Mouse (Mus musculus) monocyte, adult 5-6 weeks (primary cell): ENCODE measurements around the gene Npcd. TPM values are rescaled to one million over a fixed set of nuclear protein-coding genes. Genes with fewer than 3 reads are reported as not detected.
A peak's percentile ranks its signal among the peaks of the same experiment; 100 is the strongest.

Experiments used
- ATAC-seq: fragments of 153-309, 156-312 bp; replicated peaks from 2 replicates; pipeline ENCODE4 v1.8.0; 2017; ENCODE audit warnings: mild to moderate bottlenecking; ENCODE audit not compliant: low TSS enrichment, insufficient number of reproducible peaks, severe bottlenecking, poor library complexity, low FRiP score
- total RNA-seq: library from RNA; stranded (forward); fragments of 200-1000, 200-491, 200-594 nt; gene quantifications from 3 replicates; pipeline ENCODE4 v1.2.3, GENCODE M21; 2017

Gene Npcd
- total RNA-seq: not detected in 3 replicates

- no peak for ATAC-seq
Measured at GRCm38 (mm10) chr15:79834130-79834880, at the start of gene Npcd, which contains the start of gene Cbx6. Gene Npcd (minus strand): TSS chr15:79834237. Gene Cbx6 (minus strand): TSS chr15:79834688.

- peak; percentile 84 for ATAC-seq
Measured at GRCm38 (mm10) chr15:79883352-79883822, 49.4 kb upstream of the Npcd start.

- ATAC-seq: no peak
Measured at GRCm38 (mm10) chr15:79882623-79883267, 48.7 kb upstream of the Npcd start.

GRCm38 (mm10) chr15:79880477-79880876 lies 46.4 kb upstream of the Npcd start:
- no peak for ATAC-seq

GRCm38 (mm10) chr15:79879319-79879718 lies 45.3 kb upstream of the Npcd start:
- no peak for ATAC-seq

- no peak for ATAC-seq
Measured at GRCm38 (mm10) chr15:79878725-79879136, 44.7 kb upstream of the Npcd start.

- ATAC-seq: no peak
Measured at GRCm38 (mm10) chr15:79875261-79875995, 41.4 kb upstream of the Npcd start.

GRCm38 (mm10) chr15:79873995-79874394 lies 40.0 kb upstream of the Npcd start:
- no peak for ATAC-seq

- no peak for ATAC-seq
Measured at GRCm38 (mm10) chr15:79873545-79873944, 39.5 kb upstream of the Npcd start.

GRCm38 (mm10) chr15:79867260-79868002 lies 33.4 kb upstream of the Npcd start:
- no peak for ATAC-seq

GRCm38 (mm10) chr15:79859821-79860220 lies 25.8 kb upstream of the Npcd start:
- ATAC-seq: no peak

GRCm38 (mm10) chr15:79858979-79859378 lies 24.9 kb upstream of the Npcd start:
- ATAC-seq: no peak

GRCm38 (mm10) chr15:79850143-79850542 lies 16.1 kb upstream of the Npcd start:
- 0 out of 2 replicates have a peak, but pooled peaks have one; percentile 40 for ATAC-seq

GRCm38 (mm10) chr15:79847100-79847499 lies 13.1 kb upstream of the Npcd start:
- no peak for ATAC-seq

- ATAC-seq: no peak
Measured at GRCm38 (mm10) chr15:79845986-79846385, 11.9 kb upstream of the Npcd start.

GRCm38 (mm10) chr15:79842985-79843384 lies 8.9 kb upstream of the Npcd start:
- no peak for ATAC-seq

- ATAC-seq: no peak
Measured at GRCm38 (mm10) chr15:79840281-79840680, 6.2 kb upstream of the Npcd start.

- ATAC-seq: no peak
Measured at GRCm38 (mm10) chr15:79834881-79835260, 834 bp upstream of the Npcd start.
